Mouse (Mus musculus): ENCODE measurements at regions not wholly inside any gene's neighbourhood (a gene's known extent, or its start where the extent isn't known, plus 50 kb on each side); places are given as distances from the start of the nearest gene placed in this dataset.

GRCm38 (mm10) chr6:82860485-82860884 lies 79.1 kb downstream of the Sema4f start:
- DNase-seq = no peak

- no peak for DNase-seq
Observed at GRCm38 (mm10) chr6:82856218-82856617, 82.0 kb upstream of the Hk2 start.

GRCm38 (mm10) chr6:82855401-82855800 lies 81.1 kb upstream of the Hk2 start:
- no peak for DNase-seq

- DNase-seq = no peak
Observed at GRCm38 (mm10) chr6:82854780-82855179, 80.5 kb upstream of the Hk2 start.

- DNase-seq = peak; percentile 30 to 55
Observed at GRCm38 (mm10) chr6:82854338-82854737, 80.1 kb upstream of the Hk2 start.

GRCm38 (mm10) chr6:82853076-82853475 lies 78.8 kb upstream of the Hk2 start:
- DNase-seq = peak; percentile 45 to 58

GRCm38 (mm10) chr6:82850556-82850955 lies 76.3 kb upstream of the Hk2 start:
- peak; percentile 43 to 59 for DNase-seq

- no peak for DNase-seq
Observed at GRCm38 (mm10) chr6:82847598-82847997, 73.3 kb upstream of the Hk2 start.

GRCm38 (mm10) chr6:82846587-82847150 lies 72.4 kb upstream of the Hk2 start:
- no peak for DNase-seq

GRCm38 (mm10) chr6:82844432-82844831 lies 70.2 kb upstream of the Hk2 start:
- DNase-seq = peak; percentile 57 to 62

- no peak for DNase-seq
Observed at GRCm38 (mm10) chr6:82843881-82844280, 69.6 kb upstream of the Hk2 start.

- no peak for DNase-seq
Observed at GRCm38 (mm10) chr6:82837246-82837645, 63.0 kb upstream of the Hk2 start.

- no peak for DNase-seq
Observed at GRCm38 (mm10) chr6:82835222-82836064, 61.2 kb upstream of the Hk2 start.

- DNase-seq = no peak
Observed at GRCm38 (mm10) chr6:82833867-82834266, 59.6 kb upstream of the Hk2 start.

- DNase-seq = no peak
Observed at GRCm38 (mm10) chr6:82831211-82831610, 57.0 kb upstream of the Hk2 start.

GRCm38 (mm10) chr6:82824684-82825083 lies 50.4 kb upstream of the Hk2 start:
- no peak for DNase-seq

GRCm38 (mm10) chr6:82824240-82824639 lies 50.0 kb upstream of the Hk2 start:
- no peak for DNase-seq

Data from cerebellum, postnatal 10 days (tissue).